Mouse (Mus musculus): ENCODE results near the gene Card11. TPM values are rescaled to one million over a fixed set of nuclear protein-coding genes. Genes with fewer than 3 reads are reported as not detected.

The Card11 gene
- polyA plus RNA-seq (2016; fragmentation: Nextera tagmentation; extraction: Ambion mirVana): 0.07 and 0.10 TPM in 2 replicates

DNA sequence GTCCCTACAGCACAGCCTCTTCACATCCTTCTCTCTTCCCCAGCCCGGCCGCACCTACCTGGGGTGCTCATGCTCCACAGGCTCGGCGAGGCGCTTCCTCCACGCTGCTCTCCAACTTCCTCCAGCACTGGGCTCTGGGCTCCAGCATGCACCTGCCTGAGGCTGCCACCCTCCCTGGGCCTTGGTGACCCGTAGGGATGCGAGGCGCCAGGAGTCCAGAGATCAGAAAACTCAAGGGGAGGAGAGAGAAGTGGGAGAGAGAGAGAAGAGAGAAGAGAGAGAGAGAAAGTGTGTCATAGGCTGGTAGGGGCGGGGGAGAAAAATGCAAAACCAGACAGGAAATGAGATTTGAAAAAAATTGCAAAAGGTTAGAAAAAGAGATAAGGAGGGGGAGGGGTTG is at the start of gene Card11:
Gene Card11 (minus strand): TSS at position 234 of the 400 bp plus-strand sequence.
- Histone ChIP-seq H3K36me3 (no peaks in the 10 kb centered on the region), H3K9me3 (replicated peaks) (no peaks in the 10 kb centered on the region), H3K27ac (replicated peaks) (no peak within 1 kb of the TSS), H3K4me3 (no peak within 1 kb of the TSS), H3K27me3 (ENCODE audit: low read depth, poor library complexity, severe bottlenecking) (no peaks in the 10 kb centered on the region), H3K4me1 (no peaks in the 10 kb centered on the region)
- 75% methylated on average over 10 of the region's 10 CpGs for WGBS
- DNase-seq (ENCODE audit: low spot score): no peak

DNA sequence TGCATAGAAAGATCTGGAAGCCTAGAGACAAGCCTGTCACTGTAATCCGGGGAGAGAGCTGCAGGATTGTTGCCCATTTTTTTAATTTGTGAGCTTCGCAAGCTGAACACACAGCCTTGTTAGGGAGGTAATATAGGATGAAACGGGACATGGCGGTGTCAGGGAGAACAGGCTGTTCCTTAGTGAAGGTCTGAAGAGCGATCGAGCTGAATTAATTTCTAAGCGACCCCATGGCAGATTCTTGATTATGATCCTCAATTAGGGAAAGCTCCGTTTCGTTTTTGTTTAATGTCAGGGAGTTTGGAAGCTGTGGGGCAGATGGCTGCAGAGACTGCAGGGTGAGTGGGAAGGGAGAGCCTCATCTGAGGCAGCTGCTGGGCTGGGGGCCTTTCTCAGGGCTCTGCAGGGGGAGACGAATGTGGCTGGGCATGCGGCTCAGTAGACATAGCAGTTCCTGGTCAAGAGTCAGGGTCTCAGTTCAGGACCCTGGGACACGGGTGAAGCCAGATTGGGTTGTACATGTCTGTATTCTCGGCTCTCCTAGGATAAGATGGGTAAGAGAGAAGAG is 47.4 kb upstream of the Card11 start:
- peaks cover 11% of the 10 kb centered on the region for H3K9me3 ChIP-seq (replicated peaks)
- DNase-seq (ENCODE audit: low spot score): no peak
- no peaks in the 10 kb centered on the region for H3K36me3 ChIP-seq
- H3K4me3 ChIP-seq: no peak overlapping the region
- H3K27ac ChIP-seq (replicated peaks): no peak overlapping the region
- H3K4me1 ChIP-seq: peaks cover 7% of the 10 kb centered on the region
- H3K27me3 ChIP-seq (ENCODE audit: low read depth, poor library complexity, severe bottlenecking): no peaks in the 10 kb centered on the region
- WGBS: 89% methylated on average over 13 of the region's 13 CpGs

DNA sequence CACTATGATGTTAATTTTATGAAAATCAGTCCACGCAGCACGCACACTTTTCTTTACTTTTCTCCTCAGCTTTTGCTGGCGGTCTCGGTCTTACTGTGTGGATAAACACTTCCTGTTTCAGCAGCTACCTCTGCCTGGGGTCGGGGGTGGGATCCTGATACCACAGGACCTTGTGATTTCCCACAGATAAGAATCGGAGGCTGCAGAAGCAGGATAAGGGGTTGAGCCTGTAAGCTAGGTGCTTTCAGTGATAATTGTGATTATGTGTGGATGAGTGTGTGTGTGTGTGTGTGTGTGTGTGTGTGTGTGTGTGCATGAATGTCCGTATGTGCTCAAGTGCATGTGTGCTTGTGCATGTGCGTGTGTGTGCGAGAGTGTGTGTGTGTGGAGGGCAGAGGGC is 44.6 kb upstream of the Card11 start:
- no peak for DNase-seq (ENCODE audit: low spot score)
- H3K27ac ChIP-seq (replicated peaks): no peak overlapping the region
- no peaks in the 10 kb centered on the region for H3K9me3 ChIP-seq (replicated peaks)
- 88% methylated on average over 9 of the region's 9 CpGs for WGBS
- H3K4me1 ChIP-seq: peaks cover 7% of the 10 kb centered on the region
- no peak overlapping the region for H3K4me3 ChIP-seq
- H3K36me3 ChIP-seq: no peaks in the 10 kb centered on the region
- no peaks in the 10 kb centered on the region for H3K27me3 ChIP-seq (ENCODE audit: low read depth, poor library complexity, severe bottlenecking)

DNA sequence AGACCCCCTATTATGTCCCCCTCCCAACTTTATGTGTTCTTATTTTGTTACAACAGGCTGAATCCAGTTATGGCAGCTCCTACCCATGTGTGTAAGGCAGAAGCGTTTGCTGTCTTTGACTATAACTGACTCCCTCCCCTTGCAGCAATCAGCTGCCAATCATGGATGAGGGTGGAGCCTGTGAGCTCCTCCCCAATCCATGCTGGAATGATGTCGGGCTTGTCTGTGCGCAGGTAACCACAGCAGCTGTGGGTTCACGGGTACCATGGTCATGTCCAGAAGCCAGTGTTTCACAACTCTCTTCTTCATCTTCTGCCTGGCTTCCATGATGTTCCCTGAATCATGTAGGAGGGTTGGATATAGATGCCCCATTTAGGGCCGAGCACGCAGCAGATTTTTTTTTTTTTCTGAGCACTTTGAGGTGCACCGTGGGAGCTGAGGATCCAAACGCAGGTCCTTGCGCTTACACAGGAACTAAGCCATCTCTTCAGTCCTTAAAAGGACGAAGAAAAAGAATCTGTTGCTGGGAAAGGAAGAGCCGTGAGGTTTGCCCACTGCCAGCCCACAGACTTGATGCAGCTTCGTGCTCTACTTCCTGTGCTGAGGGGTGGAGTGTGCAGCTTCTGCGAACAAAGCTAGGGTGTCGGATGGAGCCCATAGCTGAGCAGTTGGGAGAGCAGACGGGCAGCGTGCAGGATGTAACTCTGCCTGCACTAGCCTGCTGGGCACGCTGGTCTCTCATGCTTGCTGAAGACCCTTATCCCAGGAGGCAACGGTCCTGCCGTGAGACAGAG is 43.5 kb upstream of the Card11 start:
- Histone ChIP-seq H3K9me3 (replicated peaks) (no peaks in the 10 kb centered on the region), H3K27me3 (ENCODE audit: low read depth, poor library complexity, severe bottlenecking) (no peaks in the 10 kb centered on the region), H3K27ac (replicated peaks) (peak overlapping the region; percentile 17; the same call in 1 of the 2 replicates), H3K4me1 (peaks cover 7% of the 10 kb centered on the region), H3K4me3 (no peak overlapping the region), H3K36me3 (no peaks in the 10 kb centered on the region)
- WGBS: 69% methylated on average over 19 of the region's 19 CpGs
- DNase-seq (ENCODE audit: low spot score): no peak

DNA sequence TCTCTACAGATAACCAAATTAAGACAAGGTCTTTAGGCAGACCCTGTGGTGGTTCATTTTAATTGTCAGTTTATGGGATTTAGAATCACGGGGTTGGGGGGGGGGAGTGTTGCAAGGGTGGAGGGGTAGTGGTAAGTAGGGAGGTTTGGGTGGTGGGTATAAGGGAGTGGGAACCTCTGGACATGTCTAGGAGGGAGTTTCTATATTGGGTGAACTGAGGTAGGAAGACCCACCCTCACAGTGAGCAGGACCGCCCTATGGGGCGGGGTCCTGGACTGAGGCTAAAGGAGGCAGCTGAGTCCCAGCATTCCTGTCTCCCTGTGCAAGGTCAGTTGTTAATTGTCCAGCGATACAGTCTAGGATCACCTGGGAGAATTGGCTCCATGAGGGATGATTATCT is 42.0 kb upstream of the Card11 start:
- WGBS: 87% methylated on average over 4 of the region's 4 CpGs
- Histone ChIP-seq H3K9me3 (replicated peaks) (no peaks in the 10 kb centered on the region), H3K27ac (replicated peaks) (no peak overlapping the region), H3K4me1 (peaks cover 7% of the 10 kb centered on the region), H3K36me3 (no peaks in the 10 kb centered on the region), H3K4me3 (no peak overlapping the region), H3K27me3 (ENCODE audit: low read depth, poor library complexity, severe bottlenecking) (no peaks in the 10 kb centered on the region)
- no peak for DNase-seq (ENCODE audit: low spot score)

DNA sequence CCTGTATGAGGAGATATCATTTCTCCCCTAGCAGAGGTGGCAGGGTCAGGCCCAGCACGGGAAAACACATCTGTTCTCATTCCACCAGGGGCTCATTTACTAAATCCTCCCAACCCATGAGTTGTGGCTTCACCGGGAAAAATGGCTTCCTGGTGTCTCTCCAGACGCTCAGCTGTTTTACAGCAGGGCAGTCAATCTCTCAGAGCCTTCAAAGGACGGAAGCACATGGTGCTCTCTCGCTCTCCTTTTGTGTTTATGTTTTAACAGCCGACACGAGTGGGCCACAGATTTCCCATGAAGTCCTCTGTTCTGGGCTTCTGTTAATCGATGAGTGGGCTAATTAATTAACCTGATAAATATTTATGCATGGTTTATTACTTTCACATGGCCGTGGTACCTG is 40.5 kb upstream of the Card11 start:
- Histone ChIP-seq H3K36me3 (no peaks in the 10 kb centered on the region), H3K27me3 (ENCODE audit: low read depth, poor library complexity, severe bottlenecking) (no peaks in the 10 kb centered on the region), H3K27ac (replicated peaks) (no peak overlapping the region), H3K9me3 (replicated peaks) (no peaks in the 10 kb centered on the region), H3K4me3 (no peak overlapping the region), H3K4me1 (peaks cover 7% of the 10 kb centered on the region)
- DNase-seq (ENCODE audit: low spot score): no peak
- 85% methylated on average over 9 of the region's 9 CpGs for WGBS

DNA sequence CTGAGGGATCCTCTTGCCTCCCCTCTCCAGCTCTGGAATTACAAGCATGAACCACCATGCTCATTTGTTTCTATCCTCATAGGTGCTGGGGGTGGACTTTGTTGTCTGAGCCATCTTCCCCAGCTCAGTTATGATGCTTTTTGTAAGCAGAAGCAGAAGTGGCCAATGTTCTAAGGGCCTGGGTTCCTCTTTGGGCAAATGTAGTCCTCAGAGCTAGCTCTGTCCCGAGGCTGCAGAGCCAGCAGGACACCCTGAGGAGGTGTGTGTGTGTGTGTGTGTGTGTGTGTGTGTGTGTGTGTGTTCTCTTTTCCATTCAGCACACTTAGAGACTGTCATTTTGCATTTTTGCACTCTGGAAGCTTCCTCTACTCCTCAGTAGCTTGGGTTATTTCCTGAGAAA is 38.0 kb upstream of the Card11 start:
- no peak for DNase-seq (ENCODE audit: low spot score)
- no peaks in the 10 kb centered on the region for H3K4me1 ChIP-seq
- WGBS: 58% methylated on average over 1 of the region's 1 CpGs
- no peak overlapping the region for H3K4me3 ChIP-seq
- H3K9me3 ChIP-seq (replicated peaks): no peaks in the 10 kb centered on the region
- H3K27ac ChIP-seq (replicated peaks): no peak overlapping the region
- H3K27me3 ChIP-seq (ENCODE audit: low read depth, poor library complexity, severe bottlenecking): no peaks in the 10 kb centered on the region
- H3K36me3 ChIP-seq: no peaks in the 10 kb centered on the region

DNA sequence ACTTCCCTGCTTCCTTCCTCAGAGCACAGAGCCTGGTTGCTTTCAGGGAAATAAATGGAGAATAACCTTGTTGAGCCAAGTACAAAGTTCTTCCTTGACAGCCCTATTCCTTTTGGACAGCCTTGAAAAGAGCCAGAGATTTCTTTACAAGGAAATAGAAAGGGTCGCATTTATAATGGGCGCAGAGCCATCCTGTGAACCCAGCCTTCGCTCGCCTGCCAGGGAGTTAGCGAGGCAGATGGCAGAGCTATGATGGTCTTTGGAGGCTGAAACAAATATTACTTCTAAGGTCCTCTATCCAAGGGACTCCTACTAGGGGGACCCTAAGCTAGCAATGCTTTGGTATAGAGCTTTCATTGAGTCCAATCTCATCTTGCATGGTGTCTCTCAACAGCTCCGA is 35.0 kb upstream of the Card11 start:
- no peaks in the 10 kb centered on the region for H3K36me3 ChIP-seq
- H3K4me1 ChIP-seq: no peaks in the 10 kb centered on the region
- no peak for DNase-seq (ENCODE audit: low spot score)
- no peaks in the 10 kb centered on the region for H3K27me3 ChIP-seq (ENCODE audit: low read depth, poor library complexity, severe bottlenecking)
- H3K9me3 ChIP-seq (replicated peaks): no peaks in the 10 kb centered on the region
- H3K4me3 ChIP-seq: no peak overlapping the region
- no peak overlapping the region for H3K27ac ChIP-seq (replicated peaks)
- WGBS: 91% methylated on average over 6 of the region's 6 CpGs

DNA sequence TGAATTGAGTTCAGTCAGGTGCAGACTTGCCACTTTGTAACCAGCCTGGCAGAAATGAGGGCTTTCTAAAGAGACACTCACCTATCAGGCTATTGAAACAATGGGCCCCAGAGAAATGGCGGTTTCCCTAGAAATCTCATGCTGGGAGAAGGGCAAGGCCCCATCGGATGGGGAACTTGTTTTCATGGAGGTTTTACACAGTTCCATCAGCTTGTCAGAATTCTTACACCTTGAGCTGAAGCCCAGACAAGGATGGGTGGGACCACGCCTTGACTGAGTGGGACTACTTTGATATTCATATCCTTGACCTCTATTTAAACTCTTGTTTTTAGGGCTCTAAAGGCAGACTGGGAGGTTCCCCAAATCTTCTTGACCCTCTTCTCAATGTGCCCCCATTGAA is 33.9 kb upstream of the Card11 start:
- DNase-seq (ENCODE audit: low spot score): no peak

DNA sequence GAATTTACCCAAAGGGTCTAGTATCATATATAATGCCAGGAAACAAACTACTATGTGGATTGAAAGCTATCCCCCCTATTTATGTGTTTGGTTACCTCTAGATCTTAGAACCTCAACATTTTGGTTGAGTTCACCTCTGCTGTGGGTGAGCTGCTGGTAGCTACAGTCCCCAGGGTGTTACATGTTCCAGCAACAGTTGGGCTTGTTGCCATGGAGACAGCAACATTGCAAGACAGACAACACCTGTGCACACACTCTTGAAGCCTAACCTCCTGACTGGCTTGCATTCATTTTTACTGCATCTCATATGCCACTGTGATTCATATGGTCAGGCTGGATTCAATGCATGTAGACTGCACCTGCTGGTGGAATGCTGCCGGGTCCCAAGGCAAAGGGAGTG is 32.6 kb upstream of the Card11 start:
- H3K36me3 ChIP-seq: no peaks in the 10 kb centered on the region
- no peak for DNase-seq (ENCODE audit: low spot score)
- no peak overlapping the region for H3K4me3 ChIP-seq
- H3K9me3 ChIP-seq (replicated peaks): no peaks in the 10 kb centered on the region
- WGBS: 95% methylated on average over 1 of the region's 1 CpGs
- H3K27ac ChIP-seq (replicated peaks): no peak overlapping the region
- H3K4me1 ChIP-seq: no peaks in the 10 kb centered on the region
- H3K27me3 ChIP-seq (ENCODE audit: low read depth, poor library complexity, severe bottlenecking): no peaks in the 10 kb centered on the region

More for the DNA sequence above, 33.9 kb upstream of the Card11 start:
- H3K27ac ChIP-seq (replicated peaks): no peak overlapping the region
- no peaks in the 10 kb centered on the region for H3K9me3 ChIP-seq (replicated peaks)
- no peak overlapping the region for H3K4me3 ChIP-seq
- no peaks in the 10 kb centered on the region for H3K36me3 ChIP-seq
- H3K27me3 ChIP-seq (ENCODE audit: low read depth, poor library complexity, severe bottlenecking): no peaks in the 10 kb centered on the region
- no peaks in the 10 kb centered on the region for H3K4me1 ChIP-seq
- 86% methylated on average over 3 of the region's 3 CpGs for WGBS

DNA sequence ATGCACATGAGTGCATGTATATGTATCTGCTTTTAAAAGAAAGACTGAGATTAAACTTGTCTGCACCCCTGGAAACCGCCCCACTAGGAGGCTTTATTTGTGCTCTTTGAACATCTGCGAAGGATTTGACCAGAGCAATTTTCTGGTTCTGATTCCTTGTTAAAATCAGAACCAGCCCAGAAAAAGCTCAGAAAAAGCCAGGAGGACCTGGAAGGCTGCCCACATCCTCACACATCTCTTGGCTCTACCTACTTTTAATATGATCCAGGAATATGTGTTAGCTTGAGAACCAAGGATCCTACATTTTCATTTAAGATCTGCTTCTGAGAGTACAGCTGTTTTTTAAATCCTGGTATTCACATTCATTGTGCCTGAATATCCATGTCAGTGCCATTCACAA is 29.0 kb upstream of the Card11 start:
- Histone ChIP-seq H3K36me3 (no peaks in the 10 kb centered on the region), H3K9me3 (replicated peaks) (no peaks in the 10 kb centered on the region), H3K4me1 (no peaks in the 10 kb centered on the region), H3K4me3 (no peak overlapping the region), H3K27ac (replicated peaks) (no peak overlapping the region), H3K27me3 (ENCODE audit: low read depth, poor library complexity, severe bottlenecking) (no peaks in the 10 kb centered on the region)
- 93% methylated on average over 2 of the region's 2 CpGs for WGBS
- DNase-seq (ENCODE audit: low spot score): no peak

DNA sequence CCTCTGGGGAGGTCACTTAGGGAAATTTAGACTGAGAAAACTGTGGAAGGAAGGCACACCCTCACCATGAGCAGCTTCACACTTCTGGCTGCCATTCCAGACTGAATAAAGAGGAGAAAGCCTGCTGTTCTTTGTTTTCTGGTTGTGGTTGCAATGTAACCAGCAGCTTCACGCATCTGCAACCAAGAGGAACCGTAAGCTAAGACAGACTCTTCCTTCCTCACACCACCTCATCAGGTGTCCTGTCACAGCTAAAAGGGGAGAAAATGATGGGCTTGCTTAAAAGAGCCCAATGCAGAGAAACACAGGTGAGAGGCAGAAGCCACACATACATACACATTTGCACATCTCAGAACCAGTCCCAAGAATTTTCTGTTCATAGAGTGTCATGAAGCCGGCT is 25.3 kb upstream of the Card11 start:
- H3K4me3 ChIP-seq: no peak overlapping the region
- WGBS: 90% methylated on average over 3 of the region's 3 CpGs
- no peaks in the 10 kb centered on the region for H3K4me1 ChIP-seq

DNA sequence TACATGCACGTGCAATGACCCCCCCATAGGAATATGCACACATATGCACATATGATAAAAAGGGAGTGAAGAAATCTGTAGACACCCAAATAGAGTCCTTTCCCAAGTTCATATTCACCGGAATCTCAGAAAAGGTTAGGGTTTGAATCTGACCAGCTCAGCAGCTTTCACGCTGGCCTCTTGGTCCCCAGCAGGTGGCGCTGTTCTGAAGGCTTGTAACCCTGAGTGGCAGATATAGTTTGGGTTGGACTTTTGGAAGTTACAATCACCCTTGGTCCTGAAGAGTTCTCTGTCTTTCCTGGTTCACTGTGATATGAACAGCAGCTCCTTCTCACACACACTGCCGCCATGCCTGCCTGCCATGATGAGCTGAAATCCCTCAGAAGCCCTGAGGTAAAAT is 24.1 kb upstream of the Card11 start:
- H3K27ac ChIP-seq (replicated peaks): no peak overlapping the region
- no peaks in the 10 kb centered on the region for H3K36me3 ChIP-seq
- H3K4me3 ChIP-seq: no peak overlapping the region
- H3K9me3 ChIP-seq (replicated peaks): peaks cover 19% of the 10 kb centered on the region
- H3K4me1 ChIP-seq: no peaks in the 10 kb centered on the region
- no peak for DNase-seq (ENCODE audit: low spot score)
- H3K27me3 ChIP-seq (ENCODE audit: low read depth, poor library complexity, severe bottlenecking): no peaks in the 10 kb centered on the region
- WGBS: 58% methylated on average over 5 of the region's 5 CpGs

More for the DNA sequence above, 25.3 kb upstream of the Card11 start:
- peaks cover 19% of the 10 kb centered on the region for H3K9me3 ChIP-seq (replicated peaks)
- no peaks in the 10 kb centered on the region for H3K27me3 ChIP-seq (ENCODE audit: low read depth, poor library complexity, severe bottlenecking)
- no peak overlapping the region for H3K27ac ChIP-seq (replicated peaks)
- no peak for DNase-seq (ENCODE audit: low spot score)
- no peaks in the 10 kb centered on the region for H3K36me3 ChIP-seq
